Mouse (Mus musculus): Measurements from ENCODE around the gene Mphosph6. TPM values are rescaled to one million over a fixed set of nuclear protein-coding genes. Genes with fewer than 3 reads are reported as not detected.

The Mphosph6 gene
- polyA plus RNA-seq, 1 experiment from 2014 or later: 65.3 TPM

DNA sequence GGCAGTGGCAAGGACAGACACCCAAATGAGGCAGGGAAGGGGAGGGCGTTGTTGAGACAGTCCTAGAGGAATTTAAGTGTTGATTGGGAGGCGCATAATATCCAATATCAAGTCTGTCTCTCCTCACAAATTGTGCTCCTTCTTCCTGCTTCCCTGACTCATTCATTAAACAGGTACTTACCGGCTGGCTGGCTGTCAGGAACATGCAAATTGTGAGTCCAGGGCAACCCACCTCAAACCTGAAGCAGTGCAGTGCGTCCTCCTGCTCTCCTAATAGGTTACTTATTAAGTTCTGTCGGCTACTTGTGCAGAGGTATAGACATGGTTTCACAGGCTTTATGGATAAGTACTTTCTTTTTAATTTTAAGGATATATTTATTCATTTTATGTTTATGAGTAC is 3.7 kb upstream of the Mphosph6 start:
- ATAC-seq (replicated peaks; ENCODE audit: low FRiP score, low read depth) (peak; percentile 53; the same call in 1 of the 2 replicates), DNase-seq (ENCODE audit: low spot score) (peak; percentile 74)
- Histone ChIP-seq H3K27ac (peak overlapping the region; percentile 71), H3K27me3 (ENCODE audit: insufficient read depth, low read length) (no peaks in the 10 kb centered on the region), H3K9me3 (replicated peaks; ENCODE audit: low read length) (no peaks in the 10 kb centered on the region), H3K4me3 (replicated peaks; ENCODE audit: low read depth, low read length) (no peak overlapping the region), H3K9ac (ENCODE audit: low read depth, low read length) (no peak overlapping the region), H3K36me3 (ENCODE audit: insufficient read depth, low read length) (no peaks in the 10 kb centered on the region), H3K4me2 (ENCODE audit: low read length) (no peak overlapping the region), H3K4me1 (replicated peaks; ENCODE audit: insufficient read depth, low read length) (peaks cover 11% of the 10 kb centered on the region)
- no peak for TF ChIP-seq CTCF (IDR thresholded peaks at IDR 0.05; ENCODE audit: low read depth)
- 41% methylated on average over 5 of the region's 5 CpGs for WGBS

DNA sequence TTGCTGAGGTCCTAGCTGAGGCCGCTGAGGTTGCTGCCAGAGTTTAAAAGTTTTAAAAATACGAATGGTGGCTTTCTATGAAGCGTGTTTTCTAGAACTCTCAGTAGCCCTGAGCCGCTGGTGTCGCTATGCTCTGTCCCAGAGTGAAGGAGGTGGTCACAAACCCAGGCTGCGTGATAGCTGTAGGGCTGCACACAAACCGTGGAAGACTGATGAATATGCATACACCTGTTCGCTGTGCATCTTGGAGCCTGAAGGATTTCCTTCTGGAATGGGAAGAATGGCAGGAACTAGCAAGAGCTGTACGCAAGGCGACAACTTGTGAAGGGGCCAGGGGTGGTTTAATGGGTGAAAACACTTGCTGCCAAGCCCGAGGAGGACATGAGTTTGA is 551 bp upstream of the Mphosph6 start:
- H3K4me1 ChIP-seq (replicated peaks; ENCODE audit: insufficient read depth, low read length): peaks cover 15% of the 10 kb centered on the region
- H3K9me3 ChIP-seq (replicated peaks; ENCODE audit: low read length): no peaks in the 10 kb centered on the region
- no peak for DNase-seq (ENCODE audit: low spot score)

DNA sequence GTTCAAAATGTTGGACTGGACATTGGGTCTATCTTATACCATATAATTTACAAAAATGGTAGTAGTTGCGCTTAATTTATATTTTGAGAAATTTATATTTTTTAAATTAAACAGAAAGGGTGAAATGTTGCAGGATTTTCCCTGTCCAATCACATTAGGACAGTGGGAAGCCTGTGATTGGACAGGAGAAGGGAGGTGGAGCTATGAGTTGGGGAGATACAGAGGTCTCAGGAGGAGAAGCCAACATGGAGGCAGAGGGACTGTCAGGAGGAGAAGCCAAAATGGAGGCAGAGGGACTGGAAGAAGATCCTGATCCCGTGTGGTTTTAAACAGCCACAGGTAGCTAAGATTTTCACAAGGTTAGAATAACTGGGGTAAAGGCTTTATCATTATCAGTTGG is 3.7 kb downstream of the Mphosph6 start:
- H3K27me3 ChIP-seq (ENCODE audit: insufficient read depth, low read length): no peaks in the 10 kb centered on the region
- H3K27ac ChIP-seq: no peak overlapping the region
- no peak for TF ChIP-seq CTCF (IDR thresholded peaks at IDR 0.05; ENCODE audit: low read depth)
- H3K9ac ChIP-seq (ENCODE audit: low read depth, low read length): no peak overlapping the region
- H3K4me3 ChIP-seq (replicated peaks; ENCODE audit: low read depth, low read length): no peak overlapping the region
- peaks cover 10% of the 10 kb centered on the region for H3K4me1 ChIP-seq (replicated peaks; ENCODE audit: insufficient read depth, low read length)
- peaks cover 28% of the 10 kb centered on the region for H3K36me3 ChIP-seq (ENCODE audit: insufficient read depth, low read length)
- ATAC-seq (replicated peaks; ENCODE audit: low FRiP score, low read depth): no peak
- H3K4me2 ChIP-seq (ENCODE audit: low read length): no peak overlapping the region
- DNase-seq (ENCODE audit: low spot score): no peak
- WGBS: over 99% methylated on average over 2 of the region's 2 CpGs
- H3K9me3 ChIP-seq (replicated peaks; ENCODE audit: low read length): no peaks in the 10 kb centered on the region

More for the DNA sequence above, 551 bp upstream of the Mphosph6 start:
- H3K4me2 ChIP-seq (ENCODE audit: low read length): peak overlapping the region; percentile 71
- no peaks in the 10 kb centered on the region for H3K27me3 ChIP-seq (ENCODE audit: insufficient read depth, low read length)
- WGBS: 1% methylated on average over 11 of the region's 11 CpGs
- ATAC-seq (replicated peaks; ENCODE audit: low FRiP score, low read depth): peak; percentile 55
- peak overlapping the region; percentile 93 for H3K27ac ChIP-seq
- peak overlapping the region; percentile 47 for H3K9ac ChIP-seq (ENCODE audit: low read depth, low read length)
- H3K36me3 ChIP-seq (ENCODE audit: insufficient read depth, low read length): 0 out of 2 replicates have a peak, but pooled peaks cover 3% of the 10 kb centered on the region
- H3K4me3 ChIP-seq (replicated peaks; ENCODE audit: low read depth, low read length): peak overlapping the region; percentile 89
- TF ChIP-seq CTCF (IDR thresholded peaks at IDR 0.05; ENCODE audit: low read depth): no peak

DNA sequence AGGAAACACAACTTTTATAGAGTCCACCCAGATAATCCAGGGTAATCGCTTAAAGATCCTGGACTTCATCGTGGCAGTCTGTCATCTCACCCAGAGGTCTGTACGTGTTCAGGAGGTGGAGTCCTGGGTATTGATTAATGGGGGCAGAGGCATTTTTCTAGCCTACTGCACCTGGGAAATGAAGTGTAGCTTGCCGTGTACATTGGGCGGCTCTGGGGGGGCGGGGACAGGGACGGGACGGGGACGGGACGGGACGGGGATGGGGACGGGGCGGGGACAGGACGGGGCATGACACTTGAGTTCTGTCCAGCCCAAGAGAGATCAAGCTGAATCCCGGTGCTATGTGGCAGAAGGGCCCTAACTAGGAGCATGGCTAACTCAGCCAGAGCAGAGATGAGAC is 5.3 kb downstream of the Mphosph6 start:
- H3K4me3 ChIP-seq (replicated peaks; ENCODE audit: low read depth, low read length): no peak overlapping the region
- H3K9me3 ChIP-seq (replicated peaks; ENCODE audit: low read length): no peaks in the 10 kb centered on the region
- no peak overlapping the region for H3K9ac ChIP-seq (ENCODE audit: low read depth, low read length)
- peaks cover 32% of the 10 kb centered on the region for H3K36me3 ChIP-seq (ENCODE audit: insufficient read depth, low read length)
- H3K4me1 ChIP-seq (replicated peaks; ENCODE audit: insufficient read depth, low read length): peaks cover 10% of the 10 kb centered on the region
- H3K27ac ChIP-seq: no peak overlapping the region
- 80% methylated on average over 15 of the region's 15 CpGs for WGBS
- no peak overlapping the region for H3K4me2 ChIP-seq (ENCODE audit: low read length)
- no peaks in the 10 kb centered on the region for H3K27me3 ChIP-seq (ENCODE audit: insufficient read depth, low read length)
- DNase-seq (ENCODE audit: low spot score): no peak
- TF ChIP-seq CTCF (IDR thresholded peaks at IDR 0.05; ENCODE audit: low read depth): no peak
- ATAC-seq (replicated peaks; ENCODE audit: low FRiP score, low read depth): no peak

DNA sequence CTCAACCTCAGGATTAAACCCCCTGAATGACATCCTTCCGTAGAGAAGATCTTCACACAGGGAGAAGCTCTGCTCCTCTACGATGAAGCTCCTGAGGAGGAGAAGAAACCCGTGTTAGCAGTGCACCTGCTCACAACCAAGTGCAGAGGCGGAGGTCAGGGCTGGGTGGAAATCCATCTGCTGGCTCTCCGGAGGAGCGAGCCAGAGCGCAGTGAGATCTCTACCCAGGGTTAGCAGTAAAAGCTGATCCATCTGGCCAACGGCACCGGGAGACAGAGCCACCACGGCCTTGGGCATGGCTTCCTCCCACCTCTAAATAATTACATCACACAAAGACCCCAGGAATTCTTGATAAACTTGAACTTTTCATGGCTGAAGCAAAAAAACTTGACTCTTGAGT is 7.2 kb downstream of the Mphosph6 start:
- Histone ChIP-seq H3K9me3 (replicated peaks; ENCODE audit: low read length) (no peaks in the 10 kb centered on the region), H3K27me3 (ENCODE audit: insufficient read depth, low read length) (no peaks in the 10 kb centered on the region), H3K9ac (ENCODE audit: low read depth, low read length) (no peak overlapping the region), H3K36me3 (ENCODE audit: insufficient read depth, low read length) (peaks cover 47% of the 10 kb centered on the region), H3K4me1 (replicated peaks; ENCODE audit: insufficient read depth, low read length) (no peaks in the 10 kb centered on the region), H3K4me3 (replicated peaks; ENCODE audit: low read depth, low read length) (no peak overlapping the region), H3K4me2 (ENCODE audit: low read length) (no peak overlapping the region), H3K27ac (no peak overlapping the region)
- no peak for TF ChIP-seq CTCF (IDR thresholded peaks at IDR 0.05; ENCODE audit: low read depth)
- ATAC-seq (replicated peaks; ENCODE audit: low FRiP score, low read depth): no peak
- no peak for DNase-seq (ENCODE audit: low spot score)
- 81% methylated on average over 10 of the region's 10 CpGs for WGBS

DNA sequence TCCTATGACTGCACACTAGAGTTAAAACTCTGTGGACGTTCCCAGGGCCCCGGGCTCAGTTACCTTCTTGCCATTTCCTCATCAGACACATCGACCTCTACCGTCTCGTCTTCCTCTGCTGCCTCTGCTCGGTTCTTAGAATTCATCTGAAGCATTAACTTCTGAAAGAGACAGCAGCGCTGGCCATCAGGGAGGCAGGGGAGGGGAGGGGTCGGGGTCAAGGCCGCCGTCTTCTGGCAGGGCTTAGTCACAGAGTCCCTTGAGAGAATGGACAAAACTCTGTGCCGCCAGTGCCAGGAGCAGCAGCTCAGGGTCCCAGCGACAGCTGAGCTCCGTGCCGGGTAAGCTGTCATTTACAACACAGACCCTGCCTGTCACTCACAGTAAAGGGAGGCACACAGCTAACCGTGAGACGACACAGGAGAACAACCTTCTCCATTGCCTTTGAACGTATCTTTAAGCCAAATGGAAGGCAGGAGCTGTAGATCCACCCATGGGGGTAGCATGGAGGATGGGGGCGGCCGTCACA is 9.1 kb downstream of the Mphosph6 start:
- no peak for ATAC-seq (replicated peaks; ENCODE audit: low FRiP score, low read depth)
- H3K36me3 ChIP-seq (ENCODE audit: insufficient read depth, low read length): peaks cover 54% of the 10 kb centered on the region
- 61% methylated on average over 19 of the region's 19 CpGs for WGBS

DNA sequence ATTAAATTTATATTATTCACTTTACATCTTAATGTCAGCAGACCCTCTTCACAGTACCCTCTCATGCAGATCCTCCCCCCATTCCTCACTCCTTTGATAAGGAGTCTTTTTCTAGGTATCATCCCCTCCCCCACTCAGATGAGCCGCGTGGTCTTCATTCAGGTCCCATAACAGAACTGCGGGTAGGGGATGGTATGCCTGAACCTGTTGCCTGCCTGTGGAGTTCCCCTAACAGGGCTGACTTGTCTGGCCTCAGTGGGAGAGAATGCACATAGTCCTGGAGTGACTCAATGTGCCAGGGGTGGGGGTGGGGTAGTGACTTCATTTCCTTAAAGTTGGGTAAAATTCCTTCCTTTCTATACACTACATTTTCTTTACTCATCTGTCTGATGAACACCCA is 15.3 kb downstream of the Mphosph6 start:
- no peak overlapping the region for H3K4me3 ChIP-seq (replicated peaks; ENCODE audit: low read depth, low read length)
- no peaks in the 10 kb centered on the region for H3K4me1 ChIP-seq (replicated peaks; ENCODE audit: insufficient read depth, low read length)
- no peak overlapping the region for H3K9ac ChIP-seq (ENCODE audit: low read depth, low read length)
- H3K4me2 ChIP-seq (ENCODE audit: low read length): no peak overlapping the region
- no peaks in the 10 kb centered on the region for H3K27me3 ChIP-seq (ENCODE audit: insufficient read depth, low read length)
- H3K27ac ChIP-seq: no peak overlapping the region
- H3K9me3 ChIP-seq (replicated peaks; ENCODE audit: low read length): no peaks in the 10 kb centered on the region
- 91% methylated on average over 3 of the region's 3 CpGs for WGBS
- DNase-seq (ENCODE audit: low spot score) (no peak), ATAC-seq (replicated peaks; ENCODE audit: low FRiP score, low read depth) (no peak)
- TF ChIP-seq CTCF (IDR thresholded peaks at IDR 0.05; ENCODE audit: low read depth): no peak
- peaks cover 27% of the 10 kb centered on the region for H3K36me3 ChIP-seq (ENCODE audit: insufficient read depth, low read length)

More for the DNA sequence above, 9.1 kb downstream of the Mphosph6 start:
- Histone ChIP-seq H3K4me1 (replicated peaks; ENCODE audit: insufficient read depth, low read length) (no peaks in the 10 kb centered on the region), H3K4me2 (ENCODE audit: low read length) (no peak overlapping the region), H3K27me3 (ENCODE audit: insufficient read depth, low read length) (no peaks in the 10 kb centered on the region), H3K9ac (ENCODE audit: low read depth, low read length) (no peak overlapping the region), H3K27ac (no peak overlapping the region), H3K9me3 (replicated peaks; ENCODE audit: low read length) (no peaks in the 10 kb centered on the region), H3K4me3 (replicated peaks; ENCODE audit: low read depth, low read length) (no peak overlapping the region)
- no peak for DNase-seq (ENCODE audit: low spot score)
- TF ChIP-seq CTCF (IDR thresholded peaks at IDR 0.05; ENCODE audit: low read depth): no peak
